Mouse (Mus musculus): ENCODE measurements around the gene Wasf2.

Wasf2 gene

GRCm38 (mm10) chr4:133121974-133122637 is 8.2 kb upstream of the Wasf2 start:
- in situ Hi-C loops (cut with MboI; ENCODE audit: low sequenced_read_pairs) = no loop called here

- in situ Hi-C loops (cut with MboI; ENCODE audit: low sequenced_read_pairs) = no loop called here
Measured at GRCm38 (mm10) chr4:133127079-133127478, 3.2 kb upstream of the Wasf2 start.

GRCm38 (mm10) chr4:133127894-133128293 is 2.4 kb upstream of the Wasf2 start:
- in situ Hi-C loops (cut with MboI; ENCODE audit: low sequenced_read_pairs) = no loop called here

GRCm38 (mm10) chr4:133129391-133129790 is 914 bp upstream of the Wasf2 start:
- in situ Hi-C loops (cut with MboI; ENCODE audit: low sequenced_read_pairs) = no loop called here

- in situ Hi-C loops (cut with MboI; ENCODE audit: low sequenced_read_pairs) = no loop called here
Measured at GRCm38 (mm10) chr4:133130890-133131741, 811 bp downstream of the Wasf2 start.

- in situ Hi-C loops (cut with MboI; ENCODE audit: low sequenced_read_pairs) = no loop called here
Measured at GRCm38 (mm10) chr4:133132027-133132426, 1.7 kb downstream of the Wasf2 start.

- in situ Hi-C loops (cut with MboI; ENCODE audit: low sequenced_read_pairs) = no loop called here
Measured at GRCm38 (mm10) chr4:133136946-133137345, 6.6 kb downstream of the Wasf2 start.

- in situ Hi-C loops (cut with MboI; ENCODE audit: low sequenced_read_pairs) = no loop called here
Measured at GRCm38 (mm10) chr4:133138971-133139370, 8.7 kb downstream of the Wasf2 start.

- in situ Hi-C loops (cut with MboI; ENCODE audit: low sequenced_read_pairs) = no loop called here
Measured at GRCm38 (mm10) chr4:133155006-133155405, 24.7 kb downstream of the Wasf2 start.

GRCm38 (mm10) chr4:133155726-133156125 is 25.4 kb downstream of the Wasf2 start:
- in situ Hi-C loops (cut with MboI; ENCODE audit: low sequenced_read_pairs) = no loop called here

- in situ Hi-C loops (cut with MboI; ENCODE audit: low sequenced_read_pairs) = no loop called here
Measured at GRCm38 (mm10) chr4:133156422-133156821, 26.1 kb downstream of the Wasf2 start.

GRCm38 (mm10) chr4:133156831-133157230 is 26.5 kb downstream of the Wasf2 start:
- in situ Hi-C loops (cut with MboI; ENCODE audit: low sequenced_read_pairs) = no loop called here

GRCm38 (mm10) chr4:133159127-133159526 is 28.8 kb downstream of the Wasf2 start:
- in situ Hi-C loops (cut with MboI; ENCODE audit: low sequenced_read_pairs) = no loop called here

GRCm38 (mm10) chr4:133159646-133160045 is 29.3 kb downstream of the Wasf2 start:
- in situ Hi-C loops (cut with MboI; ENCODE audit: low sequenced_read_pairs) = no loop called here

GRCm38 (mm10) chr4:133160211-133160610 is 29.9 kb downstream of the Wasf2 start:
- in situ Hi-C loops (cut with MboI; ENCODE audit: low sequenced_read_pairs) = no loop called here

- in situ Hi-C loops (cut with MboI; ENCODE audit: low sequenced_read_pairs) = no loop called here
Measured at GRCm38 (mm10) chr4:133160821-133161220, 30.5 kb downstream of the Wasf2 start.

- in situ Hi-C loops (cut with MboI; ENCODE audit: low sequenced_read_pairs) = no loop called here
Measured at GRCm38 (mm10) chr4:133162196-133162595, 31.9 kb downstream of the Wasf2 start.

GRCm38 (mm10) chr4:133166773-133167172 is 36.5 kb downstream of the Wasf2 start:
- in situ Hi-C loops (cut with MboI; ENCODE audit: low sequenced_read_pairs) = no loop called here

- in situ Hi-C loops (cut with MboI; ENCODE audit: low sequenced_read_pairs) = no loop called here
Measured at GRCm38 (mm10) chr4:133169237-133170055, 39.1 kb downstream of the Wasf2 start.

- in situ Hi-C loops (cut with MboI; ENCODE audit: low sequenced_read_pairs) = no loop called here
Measured at GRCm38 (mm10) chr4:133170056-133170524, 39.8 kb downstream of the Wasf2 start.

- in situ Hi-C loops (cut with MboI; ENCODE audit: low sequenced_read_pairs) = no loop called here
Measured at GRCm38 (mm10) chr4:133170616-133171015, 40.3 kb downstream of the Wasf2 start.

Data from CH12F3 (cell line).